Mouse (Mus musculus): ENCODE measurements around the gene Chil3. TPM values are rescaled to one million over a fixed set of nuclear protein-coding genes. Genes with fewer than 3 reads are reported as not detected.

Chil3 gene
- polyA plus RNA-seq, 1 experiment from 2014 or later, result 12.1 TPM

GRCm38 (mm10) chr3:106154413-106154812 is 13.0 kb downstream of the Chil3 start:
- H3K4me1 ChIP-seq (replicated peaks), result no peaks in the 10 kb centered on the region
- no peak overlapping the region for H3K4me2 ChIP-seq
- no peak overlapping the region for H3K9ac ChIP-seq
- ATAC-seq (ENCODE audit: insufficient read depth), result no peak
- H3K4me3 ChIP-seq (replicated peaks), result no peak overlapping the region
- no peaks in the 10 kb centered on the region for H3K9me3 ChIP-seq (replicated peaks)
- H3K27ac ChIP-seq (replicated peaks), result no peak overlapping the region
- 50% methylated on average over 2 of the region's 2 CpGs for WGBS (ENCODE audit: insufficient replicate concordance)
- no peaks in the 10 kb centered on the region for H3K36me3 ChIP-seq (replicated peaks)
- H3K27me3 ChIP-seq, result no peaks in the 10 kb centered on the region

DNA sequence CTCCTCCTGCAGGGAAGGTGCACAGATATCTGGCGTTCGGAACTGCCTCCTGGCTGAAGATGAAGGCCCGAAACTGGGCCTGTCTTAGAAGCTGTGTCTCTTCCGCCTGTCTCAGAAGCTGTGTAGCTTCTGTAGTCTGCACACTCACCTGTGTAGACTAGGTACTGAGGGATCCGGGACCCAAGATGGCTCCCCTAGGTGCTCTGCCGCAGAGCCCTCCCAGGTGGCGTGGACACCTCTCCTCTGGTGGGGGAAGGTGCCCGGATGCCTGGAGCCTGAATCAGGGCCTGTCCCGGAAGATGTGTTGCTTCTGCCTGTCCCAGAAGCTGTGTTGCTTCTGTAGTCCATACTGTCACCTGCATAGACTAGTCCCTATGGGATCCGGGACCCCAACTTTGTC is 23.3 kb downstream of the Chil3 start:
- ATAC-seq (ENCODE audit: insufficient read depth), result 0 out of 2 replicates have a peak, but pooled peaks have one; percentile 9
- H3K4me1 ChIP-seq (replicated peaks), result no peaks in the 10 kb centered on the region
- no peak overlapping the region for H3K4me2 ChIP-seq
- H3K4me3 ChIP-seq (replicated peaks), result no peak overlapping the region
- 70% methylated on average over 10 of the region's 10 CpGs for WGBS (ENCODE audit: insufficient replicate concordance)
- H3K9me3 ChIP-seq (replicated peaks), result peaks cover 18% of the 10 kb centered on the region; the same call in 1 of the 2 replicates
- H3K27ac ChIP-seq (replicated peaks), result no peak overlapping the region
- no peaks in the 10 kb centered on the region for H3K36me3 ChIP-seq (replicated peaks)
- H3K27me3 ChIP-seq, result no peaks in the 10 kb centered on the region
- H3K9ac ChIP-seq, result no peak overlapping the region

DNA sequence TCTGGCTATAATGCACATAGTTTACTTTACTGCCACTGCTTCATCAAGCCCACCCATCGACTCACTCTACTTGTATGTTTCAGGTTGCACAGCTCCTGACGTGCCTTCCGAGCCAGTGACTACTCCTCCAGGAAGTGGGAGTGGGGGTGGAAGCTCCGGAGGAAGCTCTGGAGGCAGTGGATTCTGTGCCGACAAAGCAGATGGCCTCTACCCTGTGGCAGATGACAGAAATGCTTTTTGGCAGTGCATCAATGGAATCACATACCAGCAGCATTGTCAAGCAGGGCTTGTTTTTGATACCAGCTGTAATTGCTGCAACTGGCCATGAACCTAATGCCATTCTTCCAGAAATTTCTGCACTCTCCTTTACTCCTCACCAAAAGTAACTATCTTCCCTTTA is 35.7 kb downstream of the Chil3 start:
- Histone ChIP-seq H3K4me2 (no peak overlapping the region), H3K9ac (no peak overlapping the region), H3K27ac (replicated peaks) (no peak overlapping the region), H3K36me3 (replicated peaks) (no peaks in the 10 kb centered on the region), H3K27me3 (no peaks in the 10 kb centered on the region), H3K9me3 (replicated peaks) (no peaks in the 10 kb centered on the region), H3K4me3 (replicated peaks) (no peak overlapping the region), H3K4me1 (replicated peaks) (no peaks in the 10 kb centered on the region)
- no peak for ATAC-seq (ENCODE audit: insufficient read depth)
- 48% methylated on average over 5 of the region's 5 CpGs for WGBS (ENCODE audit: insufficient replicate concordance)

GRCm38 (mm10) chr3:106128807-106129493 is 38.4 kb downstream of the Chil3 start:
- H3K27me3 ChIP-seq, result no peaks in the 10 kb centered on the region
- H3K4me2 ChIP-seq, result no peak overlapping the region
- H3K4me1 ChIP-seq (replicated peaks), result no peaks in the 10 kb centered on the region
- WGBS (ENCODE audit: insufficient replicate concordance), result 53% methylated on average over 4 of the region's 4 CpGs
- no peak overlapping the region for H3K9ac ChIP-seq
- no peaks in the 10 kb centered on the region for H3K36me3 ChIP-seq (replicated peaks)
- no peak overlapping the region for H3K27ac ChIP-seq (replicated peaks)
- no peaks in the 10 kb centered on the region for H3K9me3 ChIP-seq (replicated peaks)
- no peak overlapping the region for H3K4me3 ChIP-seq (replicated peaks)
- peak; percentile 28; the same call in 1 of the 2 replicates for ATAC-seq (ENCODE audit: insufficient read depth)

DNA sequence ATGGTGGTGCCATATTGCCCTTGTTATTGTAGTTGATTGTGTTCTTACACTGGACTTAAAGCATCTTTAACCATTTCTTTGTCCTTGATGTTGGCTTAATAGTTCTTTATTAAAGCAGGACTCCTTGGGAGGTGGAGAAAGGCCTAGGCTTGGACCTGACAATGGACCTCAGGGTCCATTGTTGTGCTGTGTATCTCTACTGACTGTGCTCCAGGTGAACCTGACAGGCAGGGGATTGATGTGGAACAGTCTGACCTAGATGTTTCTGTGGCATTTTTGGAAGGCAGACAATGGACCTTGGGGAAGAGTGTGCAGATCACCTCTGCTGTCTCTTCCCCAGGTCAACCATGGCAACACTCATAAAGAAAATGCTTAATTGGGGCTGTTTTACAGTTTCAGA is 40.4 kb downstream of the Chil3 start:
- no peaks in the 10 kb centered on the region for H3K4me1 ChIP-seq (replicated peaks)

DNA sequence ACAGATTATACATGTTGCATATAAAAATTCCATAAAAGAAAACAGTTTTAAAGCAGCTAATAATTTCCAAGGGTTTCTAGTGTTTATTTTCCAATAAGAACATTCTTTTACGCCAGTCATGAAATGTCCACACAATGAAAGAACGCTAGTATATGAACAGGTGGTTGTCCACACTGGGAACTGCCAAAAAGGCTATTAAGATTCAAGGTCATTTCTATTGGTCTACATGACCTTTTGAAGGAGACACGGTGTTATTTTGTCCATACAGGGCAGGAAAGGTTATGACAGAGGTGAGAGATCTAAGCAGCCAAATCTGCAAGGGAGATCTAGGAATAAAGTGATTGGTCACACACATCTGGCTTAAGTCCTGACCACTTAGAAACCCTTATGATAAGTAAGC is 54.4 kb downstream of the Chil3 start, which contains the start of gene Chia1:
Gene Chia1, plus strand, starts transcription at position 301 of the 400 bp plus-strand sequence.
- Histone ChIP-seq H3K9ac (no peak within 1 kb of the TSS), H3K4me3 (replicated peaks) (no peak within 1 kb of the TSS), H3K36me3 (replicated peaks) (no peaks in the 10 kb centered on the region), H3K9me3 (replicated peaks) (0 out of 2 replicates have a peak, but pooled peaks cover 2% of the 10 kb centered on the region), H3K4me1 (replicated peaks) (no peaks in the 10 kb centered on the region), H3K27me3 (no peaks in the 10 kb centered on the region), H3K4me2 (no peak within 1 kb of the TSS), H3K27ac (replicated peaks) (no peak within 1 kb of the TSS)
- ATAC-seq (ENCODE audit: insufficient read depth), result no peak
- 64% methylated on average over 3 of the region's 3 CpGs for WGBS (ENCODE audit: insufficient replicate concordance)

More for the DNA sequence above, 40.4 kb downstream of the Chil3 start:
- Histone ChIP-seq H3K4me2 (no peak overlapping the region), H3K27me3 (no peaks in the 10 kb centered on the region), H3K27ac (replicated peaks) (no peak overlapping the region), H3K36me3 (replicated peaks) (no peaks in the 10 kb centered on the region), H3K9me3 (replicated peaks) (no peaks in the 10 kb centered on the region), H3K4me3 (replicated peaks) (no peak overlapping the region), H3K9ac (no peak overlapping the region)
- ATAC-seq (ENCODE audit: insufficient read depth), result no peak

Other genes with a start within 250 kb of the Chil3 start
- gene I830077J02Rik, start 234.9 kb downstream of the Chil3 start, polyA plus RNA-seq (2015; fragmentation: Nextera tagmentation; extraction: Ambion mirVana), result 3.2 and 3.5 TPM in 2 replicates
- 39.8 and 41.1 TPM in 2 replicates for gene Wdr77, start 208.2 kb downstream of the Chil3 start, polyA plus RNA-seq (2015; fragmentation: Nextera tagmentation; extraction: Ambion mirVana)
- gene Atp5f1, start 207.5 kb downstream of the Chil3 start, polyA plus RNA-seq (2015; fragmentation: Nextera tagmentation; extraction: Ambion mirVana), result 286 and 308 TPM in 2 replicates
- 0.36 and 0.74 TPM in 2 replicates for gene Ovgp1, start 193.9 kb downstream of the Chil3 start, polyA plus RNA-seq (2015; fragmentation: Nextera tagmentation; extraction: Ambion mirVana)
- not detected in 2 replicates for gene Pifo, start 152.9 kb downstream of the Chil3 start, polyA plus RNA-seq (2015; fragmentation: Nextera tagmentation; extraction: Ambion mirVana)
- gene Chil5, start 134.8 kb downstream of the Chil3 start, polyA plus RNA-seq (2015; fragmentation: Nextera tagmentation; extraction: Ambion mirVana), result 0.10 and 0.24 TPM in 2 replicates
- gene Chia1, start 54.3 kb downstream of the Chil3 start, polyA plus RNA-seq (2015; fragmentation: Nextera tagmentation; extraction: Ambion mirVana), result not detected in 2 replicates
- gene Chil4, start 51.9 kb upstream of the Chil3 start, polyA plus RNA-seq (2015; fragmentation: Nextera tagmentation; extraction: Ambion mirVana), result not detected in 2 replicates
- not detected in 2 replicates for gene Chil6, start 238.6 kb upstream of the Chil3 start, polyA plus RNA-seq (2015; fragmentation: Nextera tagmentation; extraction: Ambion mirVana)